Mouse (Mus musculus): ENCODE results near the gene Kif11.

- TF ChIP-seq CTCF (IDR thresholded peaks at IDR 0.05; ENCODE audit: low read depth) (no peak), EP300 (IDR thresholded peaks at IDR 0.05; ENCODE audit: low read depth) (no peak)
Measured at GRCm38 (mm10) chr19:37435853-37436174, 59.6 kb downstream of the Kif11 start.

Measured in liver, postnatal 0 days (tissue).